Mouse (Mus musculus) small intestine, adult 2 months (tissue): ENCODE measurements around the gene Fuom. TPM values are rescaled to one million over a fixed set of nuclear protein-coding genes. Genes with fewer than 3 reads are reported as not detected.

Experiments used
- H3K27ac ChIP-seq: fragments of 200-500 bp; 2 replicates; pipeline ENCODE4 v1.5.1; 2012; ENCODE audit warnings: low read depth, low read length, control low read depth, inconsistent platforms; ENCODE audit not compliant: insufficient read depth
- H3K27me3 ChIP-seq: fragments of 200-500 bp; 2 replicates; pipeline ENCODE4 v1.6.1; 2012; ENCODE audit warnings: mild to moderate bottlenecking, moderate library complexity, low read length, inconsistent platforms; ENCODE audit not compliant: control insufficient read depth, insufficient read depth
- H3K36me3 ChIP-seq: fragments of 200-500 bp; 2 replicates; pipeline ENCODE4 v1.6.1; 2012; ENCODE audit warnings: mild to moderate bottlenecking, low read length, control low read depth, inconsistent platforms; ENCODE audit not compliant: control insufficient read depth, insufficient read depth
- H3K4me1 ChIP-seq: fragments of 200-500 bp; 2 replicates; pipeline ENCODE4 v1.6.1; 2012; ENCODE audit warnings: low read length, inconsistent platforms, mixed read lengths; ENCODE audit not compliant: control insufficient read depth, insufficient read depth, insufficient read length
- H3K4me3 ChIP-seq: fragments of 200-500 bp; 2 replicates; pipeline ENCODE4 v1.5.1; 2012; ENCODE audit warnings: low read depth, mild to moderate bottlenecking, control low read depth, inconsistent platforms, low read length, moderate library complexity
- CTCF ChIP-seq: fragments of 200-500 bp; IDR thresholded peaks from 2 replicates; pipeline ENCODE4 v1.5.1; 2012; ENCODE audit warnings: low read depth, mild to moderate bottlenecking, control low read depth, inconsistent platforms, low read length, moderate library complexity, mixed read lengths; ENCODE audit not compliant: insufficient replicate concordance, insufficient read length; ENCODE audit errors: extremely low read depth
- POLR2A ChIP-seq: fragments of 200-500 bp; IDR thresholded peaks from 2 replicates; pipeline ENCODE4 v1.6.1; 2012; ENCODE audit warnings: low read depth, mild to moderate bottlenecking, control low read depth, inconsistent platforms, low read length, moderate library complexity
- WGBS: fragments of 180-500 bp; shearing (Covaris S2); methylation state at CpG from one replicate; pipeline ENCODE4 v1.1.7; 2018; 5-methylcytosine and 5-hydroxymethylcytosine counted together
- polyA plus RNA-seq: library from polyadenylated mRNA; depleted of rRNA; stranded (reverse); fragments of >200 nt; gene quantifications from 2 replicates; pipeline ENCODE4 v1.2.3, GENCODE M21; 2012

The Fuom gene
- polyA plus RNA-seq, 1 experiment = 111 TPM

GRCm38 (mm10) chr7:140120484-140120883 is 18.2 kb upstream of the Fuom start:
- no peak overlapping the region for H3K4me3 ChIP-seq
- TF ChIP-seq POLR2A (no peak), CTCF (no peak)
- WGBS = 91% methylated on average over 2 of the region's 2 CpGs
- 0 out of 2 replicates have a peak overlapping the region, but pooled peaks have one; percentile 83 for H3K27ac ChIP-seq
- H3K27me3 ChIP-seq = no peaks in the 10 kb centered on the region
- peaks cover 4% of the 10 kb centered on the region; the same call in 1 of the 2 replicates for H3K4me1 ChIP-seq
- H3K36me3 ChIP-seq = no peaks in the 10 kb centered on the region

DNA sequence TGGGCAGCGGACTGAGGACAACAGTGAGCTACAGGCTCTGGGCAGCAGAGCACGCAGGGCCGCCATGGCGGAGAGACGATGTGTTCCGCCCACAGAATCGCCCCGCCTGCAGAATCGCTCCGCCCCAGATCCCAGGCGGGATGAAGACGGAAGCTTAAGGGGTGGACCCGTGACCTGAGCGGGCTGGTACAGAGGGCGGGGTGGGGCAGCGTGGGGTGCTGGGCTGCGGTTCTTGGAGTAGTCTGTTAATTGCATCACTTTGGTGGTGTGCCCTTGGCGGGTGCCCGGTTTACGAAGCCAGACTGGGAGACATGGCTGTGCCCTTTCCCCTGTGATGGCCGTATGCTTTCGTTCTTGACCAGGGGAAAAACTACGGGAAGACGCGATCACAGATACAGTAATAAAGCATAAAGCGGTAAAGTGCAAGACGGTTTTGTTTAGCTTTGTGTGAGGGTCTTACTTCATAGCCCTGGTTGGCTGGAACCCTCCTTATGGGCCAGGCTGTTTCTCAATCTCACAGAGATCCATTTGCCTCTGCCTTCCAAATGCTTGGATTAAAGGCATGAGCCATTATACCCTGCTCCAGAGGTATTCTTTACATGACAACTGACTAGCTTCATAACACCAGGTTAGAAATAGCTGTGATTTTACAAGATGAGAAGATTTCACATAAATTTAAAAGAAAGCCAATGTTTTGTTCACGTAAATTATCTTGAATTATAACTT is 14.3 kb upstream of the Fuom start, which contains the start of gene Echs1:
Echs1 (minus strand) TSS at position 148 of the 726 bp plus-strand sequence.
- WGBS = 3% methylated on average over 28 of the region's 28 CpGs
- Histone ChIP-seq H3K36me3 (peaks cover 14% of the 10 kb centered on the region), H3K4me3 (peak within 1 kb of the TSS; percentile 75), H3K27ac (peak within 1 kb of the TSS; percentile 96), H3K4me1 (peaks cover 7% of the 10 kb centered on the region; the same call in 1 of the 2 replicates), H3K27me3 (no peaks in the 10 kb centered on the region)
- TF ChIP-seq CTCF (no peak), POLR2A (peak; percentile 85)

DNA sequence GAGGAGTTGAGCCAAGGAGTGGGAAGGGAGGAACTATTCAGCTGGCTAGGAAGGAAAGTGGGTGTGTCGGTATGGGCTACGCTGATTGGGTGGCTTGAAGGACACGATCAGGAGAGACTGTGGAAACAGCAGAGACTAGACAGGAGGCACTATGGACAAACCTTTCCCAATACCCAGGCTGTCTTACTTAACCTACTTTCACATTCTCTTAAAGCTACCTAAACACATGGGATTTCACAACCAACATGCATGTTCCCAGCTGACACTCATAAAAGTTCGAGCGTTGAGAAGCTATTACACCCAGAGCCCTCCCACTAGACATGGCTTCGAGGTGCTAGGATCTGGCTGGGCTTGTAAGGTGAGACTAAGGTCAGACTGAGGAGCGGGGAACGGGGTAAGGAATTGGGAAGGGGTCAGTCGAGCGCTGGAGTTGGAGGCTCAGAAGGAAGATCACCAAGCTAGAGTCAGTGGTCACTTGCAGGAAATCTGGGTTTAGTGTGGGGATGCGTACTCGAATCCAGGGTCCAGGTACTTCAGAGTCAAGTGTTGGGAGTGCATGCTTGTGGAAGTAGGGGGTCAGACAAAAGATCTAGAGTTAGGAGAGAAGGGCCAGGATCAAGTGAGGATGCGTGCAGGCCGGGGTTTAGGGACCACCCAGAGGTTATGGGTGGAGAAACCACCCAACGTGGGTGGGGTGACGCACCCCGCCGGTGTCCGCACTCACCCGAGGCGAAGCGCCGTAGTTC is 13.5 kb upstream of the Fuom start, which contains the start of gene Paox:
Paox (plus strand) TSS at position 217 of the 746 bp plus-strand sequence.
- TF ChIP-seq POLR2A = no peak
- TF ChIP-seq CTCF = no peak
- H3K4me3 ChIP-seq = peak within 1 kb of the TSS; percentile 75
- H3K27ac ChIP-seq = peak within 1 kb of the TSS; percentile 96
- H3K36me3 ChIP-seq = peaks cover 20% of the 10 kb centered on the region
- H3K4me1 ChIP-seq = peaks cover 7% of the 10 kb centered on the region; the same call in 1 of the 2 replicates
- no peaks in the 10 kb centered on the region for H3K27me3 ChIP-seq
- under 1% methylated on average over 23 of the region's 23 CpGs for WGBS

- no peaks in the 10 kb centered on the region for H3K27me3 ChIP-seq
- no peak overlapping the region for H3K27ac ChIP-seq
- WGBS = 61% methylated on average over 3 of the region's 3 CpGs
- H3K36me3 ChIP-seq = peaks cover 53% of the 10 kb centered on the region
- H3K4me3 ChIP-seq = no peak overlapping the region
- peaks cover 5% of the 10 kb centered on the region; the same call in 1 of the 2 replicates for H3K4me1 ChIP-seq
- TF ChIP-seq POLR2A (no peak), CTCF (no peak)
These were observed 9.7 kb upstream of the Fuom start for GRCm38 (mm10) chr7:140111943-140112342.

GRCm38 (mm10) chr7:140104009-140104408 is 1.8 kb upstream of the Fuom start:
- Histone ChIP-seq H3K27ac (no peak overlapping the region), H3K36me3 (peaks cover 33% of the 10 kb centered on the region), H3K4me3 (no peak overlapping the region), H3K27me3 (no peaks in the 10 kb centered on the region), H3K4me1 (peaks cover 13% of the 10 kb centered on the region)
- TF ChIP-seq CTCF (no peak), POLR2A (no peak)
- WGBS = 70% methylated on average over 4 of the region's 4 CpGs

- Histone ChIP-seq H3K36me3 (peaks cover 30% of the 10 kb centered on the region), H3K27ac (peak overlapping the region; percentile 93), H3K4me3 (peak overlapping the region; percentile 67), H3K4me1 (peaks cover 17% of the 10 kb centered on the region), H3K27me3 (no peaks in the 10 kb centered on the region)
- WGBS = 55% methylated on average over 10 of the region's 10 CpGs
- TF ChIP-seq CTCF (no peak), POLR2A (no peak)
These were observed 743 bp downstream of the Fuom start for GRCm38 (mm10) chr7:140101498-140101897.

DNA sequence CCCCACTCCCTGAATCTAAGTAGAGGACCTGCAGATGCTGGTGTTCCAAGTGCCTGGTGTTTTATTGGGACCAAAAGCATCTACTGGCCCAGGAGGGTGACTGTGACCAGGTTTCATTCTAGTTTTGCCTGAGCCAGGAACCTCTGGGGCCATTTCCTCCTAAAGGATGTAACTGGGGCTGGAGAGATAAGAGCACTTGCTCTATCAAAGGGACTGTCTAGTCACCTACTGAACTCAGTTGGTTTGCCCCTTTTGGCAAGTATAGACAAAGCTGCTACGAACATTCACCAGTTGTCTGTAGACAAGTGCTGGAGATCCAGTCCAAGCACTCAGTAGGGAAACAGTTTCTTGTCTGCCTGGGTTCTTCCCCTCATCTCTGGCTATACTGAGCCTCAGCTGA is 3.8 kb downstream of the Fuom start:
- Histone ChIP-seq H3K36me3 (peaks cover 27% of the 10 kb centered on the region), H3K27me3 (no peaks in the 10 kb centered on the region), H3K4me1 (peaks cover 27% of the 10 kb centered on the region), H3K4me3 (no peak overlapping the region), H3K27ac (no peak overlapping the region)
- 98% methylated on average over 1 of the region's 1 CpGs for WGBS
- no peak for TF ChIP-seq CTCF
- TF ChIP-seq POLR2A = no peak
